Mouse (Mus musculus) cortical plate, adult 2 months (tissue): ENCODE measurements around the gene Msmb. TPM values are rescaled to one million over a fixed set of nuclear protein-coding genes. Genes with fewer than 3 reads are reported as not detected.

Experiments used
- H3K27ac ChIP-seq: fragments of 200-500 bp; 2 replicates; pipeline ENCODE4 v1.5.1; 2012; ENCODE audit warnings: low read length, control low read depth, inconsistent platforms; ENCODE audit not compliant: insufficient read depth
- H3K4me1 ChIP-seq: fragments of 200-500 bp; 2 replicates; pipeline ENCODE4 v1.6.1; 2011; ENCODE audit warnings: low read length; ENCODE audit not compliant: control insufficient read depth, insufficient read depth
- H3K4me3 ChIP-seq: fragments of 200-500 bp; 2 replicates; pipeline ENCODE4 v1.5.1; 2011; ENCODE audit warnings: mild to moderate bottlenecking, low read length, control low read depth; ENCODE audit not compliant: insufficient read depth
- CTCF ChIP-seq: fragments of 200-500 bp; IDR thresholded peaks from 2 replicates; pipeline ENCODE4 v1.5.1; 2011; ENCODE audit warnings: mild to moderate bottlenecking, control low read depth, low read length; ENCODE audit not compliant: insufficient read depth; ENCODE audit errors: extremely low read depth
- POLR2A ChIP-seq: fragments of 200-500 bp; IDR thresholded peaks from 2 replicates; pipeline ENCODE4 v1.6.1; 2011; ENCODE audit warnings: mild to moderate bottlenecking, low read length, control low read depth; ENCODE audit not compliant: insufficient read depth; ENCODE audit errors: extremely low read depth
- polyA plus RNA-seq: library from polyadenylated mRNA; depleted of rRNA; stranded (reverse); fragments of >200 nt; gene quantifications from 2 replicates; pipeline ENCODE4 v1.2.3, GENCODE M21; 2012

The Msmb gene
- polyA plus RNA-seq, 1 experiment = not detected

DNA sequence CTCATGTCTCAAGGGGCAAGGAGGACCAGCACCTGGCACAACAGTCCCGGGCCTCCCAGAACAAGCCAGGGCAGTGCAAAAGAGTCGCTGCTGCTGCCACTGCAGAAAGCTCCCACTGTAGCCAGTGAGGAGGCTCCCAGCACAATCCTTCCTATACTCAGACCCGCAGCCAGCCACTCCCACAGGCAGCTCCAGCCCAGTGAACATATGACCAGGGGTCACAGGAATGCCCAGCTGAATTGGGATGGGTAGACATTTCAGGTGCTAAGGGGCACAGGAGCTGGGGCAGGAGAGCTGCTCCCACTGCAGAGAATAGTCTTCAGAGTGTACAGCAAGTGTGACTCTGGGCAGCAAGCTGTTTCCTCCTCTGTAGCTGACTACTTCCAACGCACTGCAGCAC, 3.6 kb downstream of the Msmb start:
- no peak overlapping the region for H3K4me3 ChIP-seq
- H3K27ac ChIP-seq = no peak overlapping the region
- H3K4me1 ChIP-seq = no peaks in the 10 kb centered on the region
- TF ChIP-seq CTCF (no peak), POLR2A (no peak)

DNA sequence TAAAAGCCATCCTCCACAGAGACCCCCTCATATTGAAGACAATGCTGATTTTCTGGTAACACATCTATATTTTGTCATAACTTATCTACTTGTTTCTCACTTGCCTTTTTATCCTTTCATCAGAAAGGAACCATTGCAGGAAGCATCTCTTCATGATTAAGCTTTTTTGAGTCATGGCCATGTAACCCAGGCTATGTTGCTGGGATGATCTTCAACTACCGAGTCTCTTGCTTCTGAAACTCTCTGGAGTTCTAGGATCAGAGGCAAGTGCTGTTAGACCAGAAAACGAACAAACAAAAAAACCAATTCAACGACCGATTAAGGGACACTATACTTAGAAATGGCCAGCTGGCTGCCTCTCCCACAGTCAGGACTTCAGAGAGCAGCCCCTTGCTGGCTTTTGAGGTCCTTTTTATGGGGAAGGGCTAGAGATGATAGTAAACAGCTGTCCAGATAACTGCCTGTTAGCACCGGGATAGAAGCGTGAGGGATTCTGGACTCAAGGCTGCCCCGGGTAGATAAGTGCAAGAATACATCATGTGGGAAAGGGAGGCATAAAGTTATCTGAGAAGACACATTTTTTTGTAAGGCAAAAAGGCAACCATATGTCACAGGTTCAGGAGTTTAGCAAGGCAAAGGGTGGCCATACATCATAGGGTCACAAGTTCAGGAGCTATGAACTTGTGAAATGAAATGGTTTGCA, 4.1 kb downstream of the Msmb start:
- no peak overlapping the region for H3K4me3 ChIP-seq
- no peaks in the 10 kb centered on the region for H3K4me1 ChIP-seq
- TF ChIP-seq POLR2A (no peak), CTCF (no peak)
- H3K27ac ChIP-seq = no peak overlapping the region

DNA sequence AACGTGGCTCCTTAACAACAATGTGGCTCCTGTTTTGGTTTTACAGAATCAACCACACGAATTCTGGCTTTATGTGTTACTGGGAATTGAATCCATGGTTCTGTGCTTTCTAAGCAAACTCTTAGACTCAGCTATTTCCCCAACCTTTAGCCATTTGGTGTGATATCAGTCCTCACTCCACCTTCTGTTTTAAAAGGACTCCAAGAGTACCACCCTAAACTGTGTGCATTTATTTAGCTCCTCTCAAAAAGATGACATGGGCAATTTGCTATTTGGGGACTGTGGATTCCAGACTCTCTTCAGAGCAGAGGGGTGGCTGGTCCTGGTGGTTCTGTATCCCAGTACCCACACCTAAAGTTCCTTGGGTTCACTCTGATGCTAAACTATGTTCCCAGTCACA, 4.8 kb downstream of the Msmb start:
- no peak overlapping the region for H3K4me3 ChIP-seq
- TF ChIP-seq POLR2A (no peak), CTCF (no peak)
- H3K27ac ChIP-seq = no peak overlapping the region
- no peaks in the 10 kb centered on the region for H3K4me1 ChIP-seq

DNA sequence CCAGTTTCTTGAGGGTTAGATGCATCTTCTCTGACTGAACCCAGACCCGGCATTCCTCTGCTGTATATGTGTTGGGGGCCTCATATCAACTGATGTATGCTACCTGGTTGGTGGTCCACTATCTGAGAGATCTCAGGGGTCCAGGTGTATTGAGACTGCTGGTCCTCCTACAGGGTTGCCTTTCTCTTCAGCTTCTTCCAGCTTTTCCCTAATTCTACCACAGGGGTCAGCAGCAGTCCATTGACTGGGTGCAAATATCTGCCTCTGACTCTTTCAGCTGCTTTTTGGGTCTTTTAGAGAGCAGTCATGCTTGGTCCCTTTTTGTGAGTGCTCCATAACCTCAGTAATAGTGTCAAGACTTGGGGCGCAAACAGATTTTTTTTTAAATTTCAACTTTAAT, 9.0 kb downstream of the Msmb start:
- TF ChIP-seq CTCF (no peak), POLR2A (no peak)

GRCm38 (mm10) chr14:32152243-32152965, 10.6 kb downstream of the Msmb start:
- TF ChIP-seq POLR2A = no peak
- no peak for TF ChIP-seq CTCF
- H3K4me3 ChIP-seq = no peak overlapping the region
- no peak overlapping the region for H3K27ac ChIP-seq
- H3K4me1 ChIP-seq = no peaks in the 10 kb centered on the region

More for the DNA sequence above, 9.0 kb downstream of the Msmb start:
- H3K27ac ChIP-seq = no peak overlapping the region
- H3K4me3 ChIP-seq = no peak overlapping the region
- H3K4me1 ChIP-seq = no peaks in the 10 kb centered on the region

GRCm38 (mm10) chr14:32153156-32153555, 11.3 kb downstream of the Msmb start:
- no peak overlapping the region for H3K27ac ChIP-seq
- no peak for TF ChIP-seq POLR2A
- TF ChIP-seq CTCF = no peak
- H3K4me3 ChIP-seq = no peak overlapping the region
- H3K4me1 ChIP-seq = no peaks in the 10 kb centered on the region

DNA sequence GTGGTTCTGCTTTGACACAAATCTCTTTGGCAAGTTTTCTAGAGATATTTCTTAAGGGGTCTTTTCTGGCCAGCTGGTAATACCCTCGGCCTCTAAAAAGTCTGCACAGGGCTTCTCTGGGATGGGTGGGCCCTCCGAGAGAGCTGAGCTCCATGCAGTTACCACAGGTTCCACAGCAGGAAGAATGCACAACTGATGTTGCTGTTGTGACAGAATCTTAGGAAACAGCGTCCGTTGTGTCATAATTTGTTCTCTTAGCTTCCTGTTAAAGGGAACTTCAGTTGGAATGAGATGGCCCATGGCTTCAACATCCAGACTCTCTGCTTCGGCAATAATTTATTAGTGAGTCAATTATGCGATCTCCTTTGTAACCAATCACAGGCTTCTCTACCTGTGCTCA, 12.9 kb downstream of the Msmb start:
- H3K4me1 ChIP-seq = no peaks in the 10 kb centered on the region
- H3K4me3 ChIP-seq = no peak overlapping the region
- H3K27ac ChIP-seq = no peak overlapping the region
- TF ChIP-seq CTCF (no peak), POLR2A (no peak)

DNA sequence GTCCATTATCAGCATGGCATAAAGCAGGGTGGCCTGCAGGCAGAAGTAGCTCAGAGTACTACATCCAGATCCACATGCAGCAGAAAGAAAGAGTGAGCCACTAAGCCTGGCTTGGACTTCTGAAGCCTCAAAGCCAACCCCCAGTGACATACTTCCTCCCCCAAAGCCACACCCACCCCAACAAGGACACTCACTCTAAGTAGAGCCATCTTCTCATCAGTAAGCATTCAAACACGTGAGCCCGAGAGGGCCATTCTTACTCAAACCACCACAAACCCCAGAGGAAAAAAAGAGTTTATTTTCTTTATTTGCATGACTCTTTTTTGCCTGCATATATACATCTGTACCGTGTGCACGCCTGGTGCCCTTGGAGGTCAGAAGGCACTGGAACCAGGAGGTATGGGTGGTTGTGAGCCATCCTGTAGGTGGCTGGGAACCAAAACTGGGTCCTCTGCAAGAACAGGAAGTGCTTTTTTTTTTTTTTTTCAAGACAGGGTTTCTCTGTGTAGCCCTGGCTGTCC, 17.4 kb downstream of the Msmb start:
- peaks cover 5% of the 10 kb centered on the region; the same call in 1 of the 2 replicates for H3K4me1 ChIP-seq

GRCm38 (mm10) chr14:32159690-32160246, 17.9 kb downstream of the Msmb start, which contains the start of gene Ncoa4:
Gene Ncoa4, plus strand, starts transcription at chr14:32159865.
- peak; percentile 92 for TF ChIP-seq POLR2A
- TF ChIP-seq CTCF = no peak
- peaks cover 5% of the 10 kb centered on the region; the same call in 1 of the 2 replicates for H3K4me1 ChIP-seq
- H3K27ac ChIP-seq = peak within 1 kb of the TSS; percentile 55
- peak within 1 kb of the TSS; percentile 93 for H3K4me3 ChIP-seq

More for the DNA sequence above, 17.4 kb downstream of the Msmb start:
- H3K27ac ChIP-seq = no peak overlapping the region
- H3K4me3 ChIP-seq = peak overlapping the region; percentile 93
- TF ChIP-seq POLR2A = no peak
- no peak for TF ChIP-seq CTCF

DNA sequence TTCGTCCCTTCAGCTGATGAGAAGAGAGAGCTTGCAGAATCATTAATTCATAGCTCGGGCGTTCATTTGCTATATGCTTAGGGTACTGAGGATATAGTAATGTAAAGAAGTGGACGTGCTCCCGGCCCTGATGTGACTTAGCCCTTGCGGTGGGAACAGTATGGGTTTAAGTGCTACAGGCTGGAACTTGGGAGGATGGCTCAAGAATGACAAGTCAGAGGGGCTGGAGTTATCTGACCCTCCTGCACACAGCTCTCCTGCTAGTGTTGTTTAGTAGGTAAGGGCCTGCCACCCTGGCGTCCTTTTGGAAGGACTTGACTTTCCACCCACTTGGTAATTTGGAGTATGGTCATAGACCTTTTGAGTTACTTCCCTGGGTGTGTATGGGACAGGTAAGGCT, 18.7 kb downstream of the Msmb start:
- TF ChIP-seq CTCF (no peak), POLR2A (no peak)
- Histone ChIP-seq H3K4me3 (peak overlapping the region; percentile 93), H3K27ac (no peak overlapping the region), H3K4me1 (peaks cover 7% of the 10 kb centered on the region; the same call in 1 of the 2 replicates)
